Mouse (Mus musculus): ENCODE data around the gene Trub1.

- TF ChIP-seq POLR2A (IDR thresholded peaks at IDR 0.05; ENCODE audit: extremely low read depth, insufficient read depth, low read length) = no peak
- no peak for TF ChIP-seq CTCF (IDR thresholded peaks at IDR 0.05; ENCODE audit: extremely low read depth, insufficient read depth, low read length)
Measured at GRCm38 (mm10) chr19:57498110-57498743, 45.5 kb downstream of the Trub1 start.

Data from cortical plate, adult 2 months (tissue).